Mouse (Mus musculus) MEL-GATA-1-ER (cell line): ENCODE measurements around the gene Smyd4.
A peak's percentile ranks its signal among the peaks of the same experiment; 100 is the strongest.

Experiments used
- DNase-seq: peaks from one replicate; pipeline ENCODE4 v3.0.0-alpha.2; 2012; ENCODE audit warnings: low read depth; ENCODE audit errors: extremely low read depth

Smyd4 gene

GRCm38 (mm10) chr11:75452081-75452480 lies 103.8 kb downstream of the Smyd4 start:
- no peak for DNase-seq

GRCm38 (mm10) chr11:75452812-75453557 lies 104.8 kb downstream of the Smyd4 start:
- no peak for DNase-seq

DNA sequence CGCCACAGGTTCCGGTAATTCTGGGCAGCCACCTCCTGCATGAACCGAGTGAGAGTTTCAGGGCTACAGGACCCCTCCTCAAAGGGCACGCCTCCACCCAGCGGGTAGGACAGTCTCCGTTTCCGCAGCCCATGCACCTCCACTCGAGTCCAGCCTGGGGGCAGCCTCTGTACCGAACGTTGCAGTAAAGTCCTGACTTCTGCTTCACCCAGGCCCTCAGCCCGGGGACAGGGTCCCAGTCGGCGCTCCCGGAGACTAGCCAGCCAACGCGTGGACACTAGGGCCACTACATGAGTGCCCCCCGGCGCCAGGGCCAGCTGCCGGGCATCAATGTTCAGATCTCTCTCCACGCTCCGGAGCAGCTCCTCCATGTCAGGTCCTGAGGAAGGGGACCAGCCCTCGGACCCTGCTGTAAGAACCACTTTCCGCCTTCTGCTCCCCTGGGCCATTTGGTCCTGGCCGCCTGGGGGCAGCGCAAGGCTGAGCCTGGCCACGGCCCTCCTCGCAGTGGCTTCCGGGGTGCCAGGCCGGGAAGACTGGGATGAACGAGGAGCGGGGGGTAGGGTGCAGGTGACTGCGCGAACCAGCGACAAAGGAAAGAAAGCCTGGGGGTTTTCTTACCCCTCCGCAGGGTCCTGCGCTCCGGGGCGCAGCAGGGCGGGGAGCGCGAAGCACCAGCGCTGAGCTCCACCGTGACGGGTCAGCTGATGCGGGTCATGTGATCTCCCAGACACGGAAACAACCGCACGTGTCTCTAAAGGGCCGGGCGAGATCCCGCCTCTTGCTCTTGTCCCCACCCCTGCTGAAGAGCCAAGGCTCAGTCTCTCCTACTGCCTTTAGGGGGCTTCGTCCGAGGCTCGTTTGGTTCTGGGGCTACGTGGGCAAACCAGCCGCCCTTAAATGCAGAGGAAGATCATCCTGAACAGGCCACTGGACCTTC lies 106.0 kb downstream of the Smyd4 start, which contains the start of gene Wdr81:
Wdr81 (minus strand) TSS at position 727 of the 940 bp plus-strand sequence.
- DNase-seq, result peak; percentile 75
